Mouse (Mus musculus): ENCODE data around the gene Clcn5.

Clcn5 gene

GRCm38 (mm10) chrX:7319089-7319721 lies at the start of gene Clcn5:
Clcn5 (minus strand) TSS chrX:7319358.
- peak; percentile 97 for ATAC-seq (ENCODE audit: insufficient number of reproducible peaks, low FRiP score, low TSS enrichment)

- ATAC-seq (ENCODE audit: insufficient number of reproducible peaks, low FRiP score, low TSS enrichment) = no peak
These were observed 6.3 kb upstream of the Clcn5 start for GRCm38 (mm10) chrX:7325455-7325854.

- no peak for ATAC-seq (ENCODE audit: insufficient number of reproducible peaks, low FRiP score, low TSS enrichment)
These were observed 3.1 kb upstream of the Clcn5 start for GRCm38 (mm10) chrX:7322288-7322687.

- ATAC-seq (ENCODE audit: insufficient number of reproducible peaks, low FRiP score, low TSS enrichment) = no peak
These were observed 1.4 kb upstream of the Clcn5 start for GRCm38 (mm10) chrX:7320571-7320970.

- peak; percentile 71 for ATAC-seq (ENCODE audit: insufficient number of reproducible peaks, low FRiP score, low TSS enrichment)
These were observed 570 bp downstream of the Clcn5 start for GRCm38 (mm10) chrX:7318551-7319025.

- no peak for ATAC-seq (ENCODE audit: insufficient number of reproducible peaks, low FRiP score, low TSS enrichment)
These were observed 4.0 kb downstream of the Clcn5 start for GRCm38 (mm10) chrX:7315115-7315514.

- ATAC-seq (ENCODE audit: insufficient number of reproducible peaks, low FRiP score, low TSS enrichment) = no peak
These were observed 4.5 kb downstream of the Clcn5 start for GRCm38 (mm10) chrX:7314645-7315044.

GRCm38 (mm10) chrX:7308242-7308641 lies 10.9 kb downstream of the Clcn5 start:
- ATAC-seq (ENCODE audit: insufficient number of reproducible peaks, low FRiP score, low TSS enrichment) = no peak

- no peak for ATAC-seq (ENCODE audit: insufficient number of reproducible peaks, low FRiP score, low TSS enrichment)
These were observed 12.3 kb downstream of the Clcn5 start for GRCm38 (mm10) chrX:7306861-7307260.

- no peak for ATAC-seq (ENCODE audit: insufficient number of reproducible peaks, low FRiP score, low TSS enrichment)
These were observed 26.2 kb downstream of the Clcn5 start for GRCm38 (mm10) chrX:7292981-7293380.

- no peak for ATAC-seq (ENCODE audit: insufficient number of reproducible peaks, low FRiP score, low TSS enrichment)
These were observed 26.9 kb downstream of the Clcn5 start for GRCm38 (mm10) chrX:7292151-7292768.

GRCm38 (mm10) chrX:7288976-7289375 lies 30.2 kb downstream of the Clcn5 start:
- no peak for ATAC-seq (ENCODE audit: insufficient number of reproducible peaks, low FRiP score, low TSS enrichment)

GRCm38 (mm10) chrX:7287051-7287734 lies 32.0 kb downstream of the Clcn5 start:
- ATAC-seq (ENCODE audit: insufficient number of reproducible peaks, low FRiP score, low TSS enrichment) = no peak

- no peak for ATAC-seq (ENCODE audit: insufficient number of reproducible peaks, low FRiP score, low TSS enrichment)
These were observed 36.5 kb downstream of the Clcn5 start for GRCm38 (mm10) chrX:7282636-7283035.

GRCm38 (mm10) chrX:7279722-7280121 lies 39.4 kb downstream of the Clcn5 start:
- no peak for ATAC-seq (ENCODE audit: insufficient number of reproducible peaks, low FRiP score, low TSS enrichment)

GRCm38 (mm10) chrX:7276564-7276963 lies 42.6 kb downstream of the Clcn5 start:
- ATAC-seq (ENCODE audit: insufficient number of reproducible peaks, low FRiP score, low TSS enrichment) = no peak

- ATAC-seq (ENCODE audit: insufficient number of reproducible peaks, low FRiP score, low TSS enrichment) = no peak
These were observed 58.0 kb downstream of the Clcn5 start for GRCm38 (mm10) chrX:7261149-7261548.

GRCm38 (mm10) chrX:7260400-7261113 lies 58.6 kb downstream of the Clcn5 start:
- no peak for ATAC-seq (ENCODE audit: insufficient number of reproducible peaks, low FRiP score, low TSS enrichment)

GRCm38 (mm10) chrX:7259718-7260117 lies 59.4 kb downstream of the Clcn5 start:
- no peak for ATAC-seq (ENCODE audit: insufficient number of reproducible peaks, low FRiP score, low TSS enrichment)

- no peak for ATAC-seq (ENCODE audit: insufficient number of reproducible peaks, low FRiP score, low TSS enrichment)
These were observed 63.1 kb downstream of the Clcn5 start for GRCm38 (mm10) chrX:7256022-7256421.

- no peak for ATAC-seq (ENCODE audit: insufficient number of reproducible peaks, low FRiP score, low TSS enrichment)
These were observed 115.1 kb downstream of the Clcn5 start for GRCm38 (mm10) chrX:7204099-7204498.

All from cerebellum, adult (tissue).